Mouse (Mus musculus): ENCODE measurements at regions not wholly inside any gene's neighbourhood (a gene's known extent, or its start where the extent isn't known, plus 50 kb on each side); places are given as distances from the start of the nearest gene placed in this dataset.
"Not testable (repeated sequence)": the region's sequence is repeated elsewhere in the genome, so short reads cannot be mapped to it uniquely, and the experiment has no call there.

- H3K4me3 ChIP-seq, result no peak overlapping the region
- H3K27me3 ChIP-seq (replicated peaks), result no peaks in the 10 kb centered on the region
- no peak for ATAC-seq (replicated peaks)
- H3K4me2 ChIP-seq, result no peak overlapping the region
- 90% methylated on average over 2 of the region's 2 CpGs for WGBS
- H3K9ac ChIP-seq, result no peak overlapping the region
- peaks cover 30% of the 10 kb centered on the region for H3K4me1 ChIP-seq
- H3K36me3 ChIP-seq (replicated peaks), result no peaks in the 10 kb centered on the region
- no peaks in the 10 kb centered on the region for H3K9me3 ChIP-seq
- no peak overlapping the region for H3K27ac ChIP-seq
Measured at GRCm38 (mm10) chr13:107808961-107809360, 235.3 kb upstream of the Smim15 start.

GRCm38 (mm10) chr13:107804418-107804817 lies 239.8 kb upstream of the Smim15 start:
- no peak for ATAC-seq (replicated peaks)
- WGBS, result 100% methylated on average over 1 of the region's 1 CpGs
- Histone ChIP-seq H3K4me2 (no peak overlapping the region), H3K36me3 (replicated peaks) (no peaks in the 10 kb centered on the region), H3K4me3 (no peak overlapping the region), H3K9ac (no peak overlapping the region), H3K4me1 (peaks cover 18% of the 10 kb centered on the region), H3K27me3 (replicated peaks) (no peaks in the 10 kb centered on the region), H3K9me3 (no peaks in the 10 kb centered on the region), H3K27ac (no peak overlapping the region)

- ATAC-seq (replicated peaks), result no peak
- H3K27me3 ChIP-seq (replicated peaks), result no peaks in the 10 kb centered on the region
- H3K36me3 ChIP-seq (replicated peaks), result no peaks in the 10 kb centered on the region
- no peak overlapping the region for H3K27ac ChIP-seq
- no peak overlapping the region for H3K4me2 ChIP-seq
- H3K9me3 ChIP-seq, result no peaks in the 10 kb centered on the region
- H3K4me1 ChIP-seq, result peaks cover 43% of the 10 kb centered on the region
- WGBS, result 17% methylated on average over 13 of the region's 13 CpGs
- no peak overlapping the region for H3K4me3 ChIP-seq
- H3K9ac ChIP-seq, result no peak overlapping the region
Measured at GRCm38 (mm10) chr13:107799199-107799945, 244.9 kb upstream of the Smim15 start.

- WGBS, result 67% methylated on average over 7 of the region's 7 CpGs
- Histone ChIP-seq H3K27ac (no peak overlapping the region), H3K4me2 (no peak overlapping the region), H3K36me3 (replicated peaks) (no peaks in the 10 kb centered on the region), H3K4me1 (peaks cover 50% of the 10 kb centered on the region), H3K9ac (no peak overlapping the region), H3K4me3 (no peak overlapping the region), H3K27me3 (replicated peaks) (no peaks in the 10 kb centered on the region), H3K9me3 (no peaks in the 10 kb centered on the region)
- no peak for ATAC-seq (replicated peaks)
Measured at GRCm38 (mm10) chr13:107798144-107798543, 246.1 kb upstream of the Smim15 start.

- no peak for ATAC-seq (replicated peaks)
- no peaks in the 10 kb centered on the region for H3K9me3 ChIP-seq
- H3K4me2 ChIP-seq, result no peak overlapping the region
- H3K27ac ChIP-seq, result no peak overlapping the region
- H3K27me3 ChIP-seq (replicated peaks), result no peaks in the 10 kb centered on the region
- H3K9ac ChIP-seq, result no peak overlapping the region
- H3K4me1 ChIP-seq, result peaks cover 44% of the 10 kb centered on the region
- 64% methylated on average over 3 of the region's 3 CpGs for WGBS
- no peaks in the 10 kb centered on the region for H3K36me3 ChIP-seq (replicated peaks)
- no peak overlapping the region for H3K4me3 ChIP-seq
Measured at GRCm38 (mm10) chr13:107795516-107795915, 248.7 kb upstream of the Smim15 start.

- no peak overlapping the region for H3K27ac ChIP-seq
- H3K9ac ChIP-seq, result no peak overlapping the region
- H3K9me3 ChIP-seq, result no peaks in the 10 kb centered on the region
- H3K4me3 ChIP-seq, result no peak overlapping the region
- 84% methylated on average over 9 of the region's 9 CpGs for WGBS
- H3K4me2 ChIP-seq, result no peak overlapping the region
- ATAC-seq (replicated peaks), result no peak
- no peaks in the 10 kb centered on the region for H3K36me3 ChIP-seq (replicated peaks)
- no peaks in the 10 kb centered on the region for H3K27me3 ChIP-seq (replicated peaks)
- peaks cover 14% of the 10 kb centered on the region for H3K4me1 ChIP-seq
Measured at GRCm38 (mm10) chr13:107791770-107792169, 252.5 kb upstream of the Smim15 start.

GRCm38 (mm10) chr13:107784971-107785370 lies 259.3 kb upstream of the Smim15 start:
- ATAC-seq (replicated peaks), result no peak
- Histone ChIP-seq H3K9ac (no peak overlapping the region), H3K27ac (no peak overlapping the region), H3K4me3 (no peak overlapping the region), H3K9me3 (no peaks in the 10 kb centered on the region), H3K4me2 (no peak overlapping the region), H3K36me3 (replicated peaks) (no peaks in the 10 kb centered on the region), H3K4me1 (peaks cover 3% of the 10 kb centered on the region; the same call in 1 of the 2 replicates), H3K27me3 (replicated peaks) (no peaks in the 10 kb centered on the region)
- 78% methylated on average over 5 of the region's 5 CpGs for WGBS

- H3K27me3 ChIP-seq (replicated peaks), result no peaks in the 10 kb centered on the region
- H3K36me3 ChIP-seq (replicated peaks), result no peaks in the 10 kb centered on the region
- H3K9me3 ChIP-seq, result no peaks in the 10 kb centered on the region
- no peaks in the 10 kb centered on the region for H3K4me1 ChIP-seq
- H3K4me2 ChIP-seq, result no peak overlapping the region
- H3K4me3 ChIP-seq, result no peak overlapping the region
- ATAC-seq (replicated peaks), result no peak
- H3K9ac ChIP-seq, result no peak overlapping the region
- 90% methylated on average over 8 of the region's 8 CpGs for WGBS
- H3K27ac ChIP-seq, result no peak overlapping the region
Measured at GRCm38 (mm10) chr13:107781741-107782140, 262.5 kb upstream of the Smim15 start.

- H3K27ac ChIP-seq, result no peak overlapping the region
- 93% methylated on average over 2 of the region's 2 CpGs for WGBS
Measured at GRCm38 (mm10) chr13:107781221-107781620, 263.0 kb upstream of the Smim15 start.

GRCm38 (mm10) chr13:107779591-107779990 lies 264.7 kb upstream of the Smim15 start:
- no peak overlapping the region for H3K27ac ChIP-seq
- no peak overlapping the region for H3K4me2 ChIP-seq
- H3K36me3 ChIP-seq (replicated peaks), result no peaks in the 10 kb centered on the region
- H3K4me1 ChIP-seq, result no peaks in the 10 kb centered on the region
- WGBS, result 85% methylated on average over 4 of the region's 4 CpGs
- no peaks in the 10 kb centered on the region for H3K9me3 ChIP-seq
- no peak overlapping the region for H3K9ac ChIP-seq
- no peak overlapping the region for H3K4me3 ChIP-seq
- no peak for ATAC-seq (replicated peaks)
- no peaks in the 10 kb centered on the region for H3K27me3 ChIP-seq (replicated peaks)

More at GRCm38 (mm10) chr13:107781221-107781620, 263.0 kb upstream of the Smim15 start:
- H3K9ac ChIP-seq, result no peak overlapping the region
- no peak for ATAC-seq (replicated peaks)
- H3K27me3 ChIP-seq (replicated peaks), result no peaks in the 10 kb centered on the region
- no peaks in the 10 kb centered on the region for H3K9me3 ChIP-seq
- H3K4me1 ChIP-seq, result no peaks in the 10 kb centered on the region
- no peak overlapping the region for H3K4me2 ChIP-seq
- no peaks in the 10 kb centered on the region for H3K36me3 ChIP-seq (replicated peaks)
- no peak overlapping the region for H3K4me3 ChIP-seq

GRCm38 (mm10) chr13:107774499-107774898 lies 269.7 kb upstream of the Smim15 start:
- not testable (repeated sequence) for H3K36me3 ChIP-seq (replicated peaks); ATAC-seq (replicated peaks); H3K9me3 ChIP-seq; H3K4me1 ChIP-seq; H3K4me2 ChIP-seq; H3K27ac ChIP-seq; H3K4me3 ChIP-seq; H3K9ac ChIP-seq; H3K27me3 ChIP-seq (replicated peaks)
- 95% methylated on average over 19 of the region's 19 CpGs for WGBS

GRCm38 (mm10) chr13:107767262-107767624 lies 277.0 kb upstream of the Smim15 start:
- Histone ChIP-seq H3K4me2 (no peak overlapping the region), H3K27ac (peak overlapping the region; percentile 60), H3K9me3 (no peaks in the 10 kb centered on the region), H3K27me3 (replicated peaks) (no peaks in the 10 kb centered on the region), H3K4me3 (no peak overlapping the region), H3K9ac (no peak overlapping the region), H3K36me3 (replicated peaks) (no peaks in the 10 kb centered on the region), H3K4me1 (peaks cover 19% of the 10 kb centered on the region)
- 18% methylated on average over 2 of the region's 2 CpGs for WGBS
- peak; percentile 85 for ATAC-seq (replicated peaks)
